Mouse (Mus musculus): ENCODE measurements around the gene D630039A03Rik.

DNA sequence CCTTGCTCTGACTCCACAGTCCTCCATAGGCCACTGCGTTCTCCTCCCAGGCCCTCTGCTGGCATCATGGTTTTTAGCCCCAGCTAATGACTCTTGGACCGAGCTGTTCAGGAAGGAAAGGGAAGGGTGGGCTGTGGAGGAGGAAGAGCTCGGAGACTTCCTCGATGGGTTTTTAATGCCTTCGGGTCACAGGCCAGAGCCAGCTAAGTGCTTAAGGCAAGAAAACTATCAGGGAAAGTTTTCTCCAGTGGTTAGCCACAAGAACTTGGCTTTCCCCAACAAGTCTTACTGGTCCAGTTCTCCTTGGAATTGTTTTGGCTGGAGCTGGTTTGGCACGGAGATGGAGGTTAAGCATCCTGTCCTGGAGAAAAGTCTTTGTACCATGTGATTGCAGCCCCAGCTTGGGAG lies 55.9 kb downstream of the D630039A03Rik start:
- TF ChIP-seq CTCF (IDR thresholded peaks at IDR 0.05; ENCODE audit: control insufficient read depth, insufficient read depth, insufficient read length), result no peak
- TF ChIP-seq CEBPB (IDR thresholded peaks at IDR 0.05; ENCODE audit: low read depth), result no peak
- no peak for TF ChIP-seq MYOD1 (IDR thresholded peaks at IDR 0.05; ENCODE audit: control insufficient read depth, insufficient read length, low read depth)
- no peak for TF ChIP-seq USF1 (IDR thresholded peaks at IDR 0.05; ENCODE audit: low read depth)
- no peak for TF ChIP-seq MAX (IDR thresholded peaks at IDR 0.05)

All from C2C12 (cell line).